Mouse (Mus musculus): ENCODE measurements around the gene 1700022I11Rik. TPM values are rescaled to one million over a fixed set of nuclear protein-coding genes. Genes with fewer than 3 reads are reported as not detected.

Gene 1700022I11Rik
- not detected for total RNA-seq (2021)

- no peak for DNase-seq
These were observed at the start of gene 1700022I11Rik for GRCm38 (mm10) chr4:42969304-42969703. Gene 1700022I11Rik (plus strand): TSS chr4:42969604.

- no peak for DNase-seq
These were observed 48.7 kb upstream of the 1700022I11Rik start for GRCm38 (mm10) chr4:42920726-42921125.

DNA sequence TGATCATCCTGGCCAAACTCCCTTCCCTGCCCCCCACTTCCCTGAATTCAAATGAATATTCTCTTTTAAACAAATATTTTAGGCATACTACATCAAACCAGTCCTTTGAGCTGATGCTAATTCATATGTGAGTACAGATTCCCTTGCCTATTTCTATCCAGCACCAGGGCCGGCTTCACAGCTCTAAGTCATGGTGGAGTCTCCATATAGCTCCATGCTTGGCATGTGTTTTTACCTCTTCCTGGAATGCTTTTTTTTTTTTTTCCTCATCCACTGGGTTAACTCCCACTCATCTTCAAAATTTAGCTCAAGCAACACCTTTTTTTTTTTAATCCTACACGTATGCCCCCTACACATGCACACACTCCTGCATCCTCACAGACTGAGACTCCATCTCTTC lies 47.9 kb upstream of the 1700022I11Rik start:
- DNase-seq: no peak

DNA sequence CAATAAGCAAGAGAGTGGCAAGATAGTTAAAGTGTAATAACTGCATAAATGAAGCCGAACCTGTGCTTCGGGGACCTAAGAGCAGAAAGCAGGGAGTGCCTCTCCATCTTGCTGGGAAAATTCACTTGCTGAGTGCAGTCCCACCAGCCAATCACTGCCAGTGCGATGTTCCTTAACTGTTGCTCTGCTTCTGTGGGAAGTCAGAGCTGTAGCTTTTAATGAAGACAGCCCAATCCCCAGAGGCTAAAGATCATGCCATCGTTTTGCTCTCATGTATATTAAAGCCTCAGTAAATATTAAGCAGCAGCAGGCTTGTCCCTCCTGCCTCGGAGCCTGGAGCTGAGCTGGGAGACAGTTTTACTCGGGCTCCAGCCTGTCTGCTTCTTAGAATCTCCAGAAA lies 47.3 kb upstream of the 1700022I11Rik start:
- no peak for DNase-seq

GRCm38 (mm10) chr4:42922461-42922860 lies 46.9 kb upstream of the 1700022I11Rik start:
- DNase-seq: no peak

DNA sequence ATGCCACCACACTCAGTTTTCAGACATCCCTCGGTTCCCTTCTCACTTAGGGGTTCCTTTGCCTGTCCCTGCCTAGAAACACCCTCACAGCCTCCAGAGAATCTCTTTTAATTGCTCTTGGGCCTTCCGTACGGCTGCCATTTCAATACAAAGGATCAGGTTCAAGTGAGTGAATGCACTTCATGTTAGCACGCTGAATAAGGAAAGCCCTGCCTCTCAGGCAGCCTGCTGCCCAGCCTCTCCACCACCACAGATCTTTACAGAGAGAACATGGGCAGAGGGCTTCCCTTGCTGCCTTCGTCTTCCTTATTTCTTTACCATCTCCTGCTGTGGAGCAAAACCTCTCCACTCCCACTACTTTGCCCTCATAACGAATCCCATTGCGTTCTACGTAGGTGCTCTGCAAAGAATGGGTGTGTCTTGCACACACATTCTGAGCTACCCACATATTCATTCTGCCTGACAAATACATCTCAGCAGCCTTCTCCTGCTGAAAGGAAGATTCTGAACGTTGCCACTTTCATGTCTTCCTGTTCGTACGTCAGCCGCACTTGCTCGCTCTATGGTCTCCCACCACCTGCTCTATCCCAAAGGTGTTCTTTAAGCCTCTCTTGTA lies 45.2 kb upstream of the 1700022I11Rik start:
- DNase-seq: no peak

DNA sequence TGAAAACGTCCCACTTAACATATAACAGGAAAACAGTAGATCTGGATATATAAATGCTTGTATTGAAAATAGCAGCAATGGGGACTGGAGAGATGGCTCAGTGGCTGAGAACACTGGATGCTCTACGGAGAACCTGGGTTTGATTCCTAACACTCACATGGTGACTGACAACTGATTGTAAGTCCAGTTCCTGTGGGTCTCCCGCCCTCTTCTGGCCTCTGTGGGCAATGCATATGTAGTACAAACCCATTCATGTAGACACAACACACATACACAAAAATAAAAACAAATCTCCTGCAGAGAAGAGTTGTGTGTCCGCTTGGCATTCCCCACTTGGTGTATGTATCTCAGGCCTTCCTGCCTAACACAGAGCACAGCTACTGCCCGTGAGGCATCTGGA lies 41.2 kb upstream of the 1700022I11Rik start:
- no peak for DNase-seq

DNA sequence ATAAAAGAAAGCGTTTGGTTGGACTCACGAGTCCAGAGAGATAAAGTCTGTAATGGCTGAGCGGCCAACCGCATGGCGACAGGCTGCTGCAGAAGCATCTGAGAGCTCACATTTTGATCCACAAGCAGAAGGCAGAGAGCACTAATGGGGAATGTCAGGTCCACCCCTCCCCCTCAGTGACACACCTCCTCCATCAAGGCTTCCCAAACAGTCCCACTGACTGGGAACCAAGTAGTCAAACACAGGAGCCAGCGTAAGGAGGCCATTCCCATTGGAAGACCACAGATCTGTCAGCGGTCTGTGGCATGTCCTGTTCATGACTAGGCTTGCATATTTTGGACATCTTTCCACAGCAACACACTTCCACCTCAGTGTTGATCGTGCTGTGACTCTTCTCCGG lies 40.5 kb upstream of the 1700022I11Rik start:
- DNase-seq: no peak

DNA sequence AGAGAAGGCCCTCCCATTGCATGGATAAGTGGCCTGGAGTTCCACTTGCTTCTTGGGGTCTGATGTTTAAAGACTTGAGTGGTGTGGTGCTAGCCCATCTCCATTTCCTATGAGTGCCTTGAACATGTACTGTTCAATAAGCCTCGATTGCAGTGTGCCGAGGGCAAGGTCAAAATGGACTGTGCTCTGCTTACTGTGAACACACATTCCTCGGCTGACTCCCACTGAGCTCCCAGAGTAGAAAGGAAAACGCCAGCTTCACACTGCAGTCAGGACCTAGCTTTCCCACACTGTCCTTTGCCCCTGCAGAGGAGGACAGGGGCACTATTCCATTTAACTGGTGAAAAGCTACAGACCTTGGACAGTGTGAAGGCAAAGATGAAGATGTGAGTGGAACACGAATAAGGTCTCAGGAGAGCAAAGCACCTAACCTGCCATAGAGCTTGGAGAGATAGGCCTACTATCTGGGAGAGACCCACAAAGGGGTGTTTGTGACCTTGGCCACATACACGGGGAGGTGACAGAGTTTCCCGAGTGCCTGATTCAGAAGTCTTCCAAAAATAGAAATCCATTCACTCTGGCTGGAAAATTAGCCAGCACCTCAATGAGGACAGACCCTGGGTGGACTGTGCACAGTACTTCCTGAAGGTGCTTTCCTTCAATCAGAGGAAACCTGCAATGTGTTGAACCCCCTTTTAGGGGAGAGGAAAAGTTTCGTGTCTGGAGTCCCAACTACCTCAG lies 37.0 kb upstream of the 1700022I11Rik start:
- peak in 1 of 2 experiments; percentile 0 for DNase-seq

DNA sequence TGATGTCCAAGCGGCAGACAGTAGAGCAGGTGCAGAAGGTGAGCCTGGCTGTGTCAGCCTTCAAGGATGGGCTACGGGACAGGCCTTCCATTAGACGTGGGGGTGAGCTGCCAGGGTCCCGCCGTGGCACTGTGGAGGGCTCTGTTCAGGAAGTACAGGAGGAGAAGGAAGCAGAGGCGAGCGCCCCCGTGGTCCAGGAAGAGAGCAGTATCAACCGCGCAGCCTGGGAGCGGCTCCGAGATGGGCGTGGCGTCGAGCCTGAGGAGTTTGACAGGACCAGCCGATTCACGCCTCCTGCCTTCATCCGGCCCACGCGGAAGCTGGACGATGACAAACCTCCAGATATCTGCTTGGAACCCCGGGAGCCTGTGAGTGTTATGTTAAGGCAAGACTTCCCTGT lies 35.8 kb upstream of the 1700022I11Rik start:
- DNase-seq: no peak

GRCm38 (mm10) chr4:42941396-42941795 lies 28.0 kb upstream of the 1700022I11Rik start:
- DNase-seq: no peak

GRCm38 (mm10) chr4:42943341-42943740 lies 26.1 kb upstream of the 1700022I11Rik start:
- DNase-seq: no peak

- DNase-seq: no peak
These were observed 25.2 kb upstream of the 1700022I11Rik start for GRCm38 (mm10) chr4:42944185-42944584.

DNA sequence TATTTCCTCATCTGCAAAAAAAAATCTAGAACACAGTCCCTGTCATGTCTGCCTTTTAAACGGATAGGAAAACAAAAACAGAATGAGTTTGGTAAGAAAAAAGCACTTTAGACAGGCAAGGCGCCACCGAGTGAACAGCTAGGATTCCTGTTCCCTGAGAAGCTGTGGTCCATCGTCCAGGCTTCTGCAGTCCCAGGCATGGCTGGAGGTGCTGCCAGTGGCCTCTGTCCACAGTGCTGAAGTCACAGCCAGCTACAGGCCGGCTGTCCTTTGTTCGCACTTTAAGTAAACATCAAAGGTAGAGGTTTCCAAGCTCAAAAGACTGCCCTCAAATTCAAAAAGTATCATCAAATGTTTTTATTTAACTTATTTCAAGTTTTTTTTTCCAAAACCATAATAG lies 24.4 kb upstream of the 1700022I11Rik start:
- DNase-seq: no peak

DNA sequence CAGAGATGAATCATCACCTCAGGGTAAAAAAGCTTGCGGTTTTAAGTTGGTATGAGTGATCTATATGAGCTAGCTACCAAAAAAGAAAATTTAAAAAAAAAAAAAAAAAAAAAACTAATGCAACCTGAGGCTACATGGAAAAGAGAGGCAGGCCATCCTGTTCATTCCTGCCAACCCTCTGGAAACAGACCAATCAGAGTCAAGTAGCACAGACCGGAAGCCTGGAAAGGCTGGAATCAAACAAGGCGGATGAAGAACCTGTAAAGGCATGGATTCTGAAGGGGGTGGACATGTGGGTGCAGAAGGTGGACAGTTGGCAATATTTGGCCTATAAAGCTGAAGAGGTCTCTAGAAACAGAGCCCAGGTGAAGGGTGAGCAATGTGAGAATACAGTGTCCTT lies 24.0 kb upstream of the 1700022I11Rik start:
- no peak for DNase-seq

- DNase-seq: no peak
These were observed 23.5 kb upstream of the 1700022I11Rik start for GRCm38 (mm10) chr4:42945952-42946351.

- DNase-seq: peak; percentile 92 to 93
These were observed 22.6 kb upstream of the 1700022I11Rik start for GRCm38 (mm10) chr4:42946733-42947290.

GRCm38 (mm10) chr4:42948527-42948926 lies 20.9 kb upstream of the 1700022I11Rik start:
- no peak for DNase-seq

DNA sequence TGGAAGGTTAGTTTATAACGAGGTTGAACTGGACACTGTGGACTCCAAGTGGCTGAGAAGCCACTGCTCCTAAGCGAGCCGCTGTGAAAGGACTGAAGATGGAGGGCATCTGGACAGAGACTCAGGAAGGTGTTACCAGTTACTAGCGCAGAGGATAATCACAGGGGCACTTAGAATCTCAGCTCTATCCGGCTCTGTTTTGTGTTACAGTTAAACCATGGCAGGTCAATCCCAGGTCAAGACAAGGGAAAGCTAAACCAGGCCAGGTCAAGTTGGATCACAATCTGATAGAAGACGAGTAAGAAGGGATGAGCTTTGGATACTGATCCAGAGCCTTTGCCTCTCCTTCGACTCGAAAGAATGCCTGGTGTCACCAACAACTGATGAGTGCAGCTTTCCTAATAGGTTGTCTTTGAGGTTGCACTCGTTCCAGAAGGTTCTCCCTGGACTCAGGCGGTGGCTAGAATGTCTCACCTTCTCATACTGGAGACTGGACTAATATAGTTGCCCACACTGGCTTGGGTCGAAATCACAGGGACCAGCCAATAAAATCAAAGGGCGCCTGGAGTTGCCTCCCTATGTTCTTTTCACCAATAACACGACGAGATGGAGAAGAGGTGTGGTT lies 20.2 kb upstream of the 1700022I11Rik start:
- no peak for DNase-seq

- peak; percentile 99 for DNase-seq
These were observed 19.7 kb upstream of the 1700022I11Rik start, which contains the start of gene Dnajb5 for GRCm38 (mm10) chr4:42949676-42950051. Gene Dnajb5 (plus strand): TSS chr4:42949814.

- peak; percentile 86 to 89 for DNase-seq
These were observed 19.3 kb upstream of the 1700022I11Rik start for GRCm38 (mm10) chr4:42950065-42950558.

DNA sequence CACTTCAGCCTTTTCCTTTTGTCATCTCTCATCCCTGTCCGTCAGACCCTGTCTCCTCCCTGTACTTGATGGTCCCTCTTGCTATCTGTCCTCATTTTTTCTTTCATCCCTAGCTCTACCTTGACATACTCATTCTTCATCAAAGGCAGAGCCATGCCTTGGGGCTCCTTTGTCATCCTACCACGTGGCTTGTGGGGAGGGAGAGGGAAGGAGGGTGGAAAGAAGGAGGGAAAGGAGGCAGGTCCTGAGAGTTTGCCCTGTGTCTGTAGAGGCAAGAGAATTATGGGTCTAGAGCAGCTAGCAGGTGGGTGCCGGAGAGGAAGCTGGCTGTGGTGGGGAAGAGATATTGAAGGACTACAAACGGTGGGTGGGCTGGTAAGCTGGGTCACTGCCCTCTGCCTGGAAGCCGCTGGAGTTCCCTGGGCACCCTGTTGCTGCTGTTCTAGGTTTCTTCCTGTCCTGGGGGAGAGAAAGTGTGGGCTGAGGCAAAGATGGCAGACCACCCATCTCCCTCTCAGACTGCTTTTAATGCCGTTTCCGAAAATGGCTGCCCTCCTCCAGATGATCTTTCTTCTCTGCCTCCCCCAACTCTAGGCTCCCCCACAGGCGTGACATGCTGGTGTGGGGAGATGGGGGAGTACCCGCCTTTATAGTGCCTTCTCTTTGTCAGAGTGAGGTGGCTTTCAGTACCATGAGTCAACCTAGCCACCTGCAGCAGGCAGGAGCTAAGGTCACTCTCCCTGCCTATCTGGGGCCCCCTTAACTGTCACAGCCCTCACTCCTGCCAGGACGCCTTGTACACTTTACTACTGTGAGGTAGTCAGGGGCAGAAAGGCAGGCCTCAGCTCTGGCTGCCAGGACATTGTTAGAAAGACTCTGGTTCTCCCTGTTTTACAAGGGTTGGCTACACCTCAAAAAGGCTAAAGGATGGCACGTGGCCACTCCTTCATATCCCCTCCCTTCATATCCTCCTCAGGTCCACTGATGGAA lies 17.9 kb upstream of the 1700022I11Rik start:
- no peak for DNase-seq
